ENCODE assay signal across 30 mouse cellular contexts in the genomic region with DNA sequence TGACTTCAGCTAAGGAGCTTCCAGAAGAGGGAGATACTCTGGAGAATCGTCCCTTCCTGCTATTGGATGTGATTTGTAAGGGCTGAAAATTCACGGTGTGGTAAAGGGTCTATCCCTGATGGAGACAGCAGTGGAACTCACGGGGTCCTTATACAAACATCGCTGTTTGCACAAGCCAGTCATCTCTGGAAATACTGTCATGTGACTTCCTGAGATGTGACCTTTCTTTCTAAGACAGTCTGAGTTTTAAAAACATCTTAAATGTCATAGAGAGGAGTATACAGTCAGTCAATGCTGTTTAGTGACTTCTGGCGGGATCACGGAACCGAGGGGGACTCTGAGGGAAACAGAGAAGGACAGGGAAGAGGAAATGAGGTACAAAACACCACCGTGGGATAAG. TPM values are rescaled to one million over a fixed set of nuclear protein-coding genes. Genes with fewer than 3 reads are reported as not detected.
DNase-seq lines count a peak whose midpoint lies in the region; ATAC-seq and TF ChIP-seq lines count a peak whose summit lies in the region.
"Had no signal": no experiment of that assay in that cellular context is flagged by ENCODE, and none has a peak within 500 bp of the region (broad histone marks: within the 10 kb centered on the region; RNA-seq: fewer than 3 reads in every experiment).

No protein-coding gene starts in this region.

- H3K4me3 ChIP-seq in forebrain, postnatal 0 days (ENCODE audit: low read depth, low read length) = no peak overlapping the region
- H3K4me3 ChIP-seq: embryonic facial prominence, embryonic 12.5 days; embryonic facial prominence, embryonic 15.5 days; heart, embryonic 12.5 days; heart, embryonic 15.5 days; hindbrain, embryonic 10.5 days; hindbrain, embryonic 13.5 days; intestine, embryonic 15.5 days had no signal

- ATAC-seq in CD4-positive, CD25-positive, alpha-beta regulatory T cell, adult 4 months = peak; percentile 86
- no peak for ATAC-seq in forebrain, postnatal 0 days
- ATAC-seq: forebrain, embryonic 14.5 days; hindbrain, postnatal 0 days; intestine, embryonic 15.5 days had no signal

- 86% methylated on average over 8 of the region's 8 CpGs for WGBS in forebrain, postnatal 0 days

- no peak overlapping the region for H3K9ac ChIP-seq in forebrain, postnatal 0 days
- H3K9ac ChIP-seq: embryonic facial prominence, embryonic 12.5 days; embryonic facial prominence, embryonic 15.5 days; heart, embryonic 12.5 days; heart, embryonic 15.5 days; hindbrain, embryonic 13.5 days; intestine, embryonic 15.5 days had no signal

- H3K27me3 ChIP-seq in forebrain, postnatal 0 days (ENCODE audit: insufficient read depth, low read length) = no peaks in the 10 kb centered on the region
- H3K27me3 ChIP-seq: embryonic facial prominence, embryonic 12.5 days; embryonic facial prominence, embryonic 15.5 days; heart, embryonic 12.5 days; heart, embryonic 15.5 days; hindbrain, embryonic 13.5 days; intestine, embryonic 15.5 days had no signal

- H3K4me1 ChIP-seq in forebrain, postnatal 0 days (ENCODE audit: insufficient read depth) = no peaks in the 10 kb centered on the region
- H3K4me1 ChIP-seq: embryonic facial prominence, embryonic 12.5 days; embryonic facial prominence, embryonic 15.5 days; hindbrain, embryonic 13.5 days; intestine, embryonic 15.5 days had no signal

- no peak for TF ChIP-seq CTCF in brain, embryonic 14.5 days (IDR thresholded peaks at IDR 0.05; ENCODE audit: borderline replicate concordance, extremely low read depth, insufficient read depth, insufficient read length)
- no peak for TF ChIP-seq CTCF in forebrain, postnatal 0 days (IDR thresholded peaks at IDR 0.05; ENCODE audit: low read depth)

- H3K4me2 ChIP-seq in forebrain, postnatal 0 days (ENCODE audit: low read depth) = no peak overlapping the region
- H3K4me2 ChIP-seq: embryonic facial prominence, embryonic 12.5 days; embryonic facial prominence, embryonic 15.5 days; heart, embryonic 12.5 days; heart, embryonic 15.5 days; hindbrain, embryonic 13.5 days; intestine, embryonic 15.5 days had no signal

- H3K9me3 ChIP-seq in forebrain, postnatal 0 days (ENCODE audit: low read length) = no peaks in the 10 kb centered on the region
- H3K9me3 ChIP-seq: embryonic facial prominence, embryonic 12.5 days; embryonic facial prominence, embryonic 15.5 days; heart, embryonic 12.5 days; heart, embryonic 15.5 days; hindbrain, embryonic 10.5 days; hindbrain, embryonic 13.5 days; intestine, embryonic 15.5 days had no signal

- TF ChIP-seq POLR2A in brain, embryonic 14.5 days (IDR thresholded peaks at IDR 0.05; ENCODE audit: borderline replicate concordance, extremely low read depth, insufficient read depth, insufficient read length, poor library complexity, severe bottlenecking) = no peak

- DNase-seq in embryo, embryonic 10.5 days (ENCODE audit: low spot score) = peak; percentile 14
- no peak for DNase-seq in embryo, embryonic 10 days (ENCODE audit: low spot score)
- peak; percentile 1 for DNase-seq in brain, embryonic 14.5 days (ENCODE audit: low read depth)
- peak; percentile 6 for DNase-seq in naive thymus-derived CD4-positive, alpha-beta T cell, adult 2 months (ENCODE audit: low read depth)
- no peak for DNase-seq in kidney, postnatal 25 days
- DNase-seq in forebrain, postnatal 0 days = no peak
- DNase-seq in ovary, postnatal 36 days (ENCODE audit: low spot score) = no peak
- DNase-seq: adrenal gland, adult 8-10 months; adrenal gland, postnatal 25 days; cerebellum, adult 18-20 months; cerebellum, adult 9-10 months; cerebellum, postnatal 14 days; gastrocnemius, postnatal 10 days; gastrocnemius, postnatal 36 days; heart, postnatal 10 days; heart, postnatal 36 days had no signal

- no peaks in the 10 kb centered on the region for H3K36me3 ChIP-seq in forebrain, postnatal 0 days (ENCODE audit: insufficient read depth)
- H3K36me3 ChIP-seq: embryonic facial prominence, embryonic 12.5 days; embryonic facial prominence, embryonic 15.5 days; heart, embryonic 12.5 days; heart, embryonic 15.5 days; hindbrain, embryonic 10.5 days; hindbrain, embryonic 13.5 days; intestine, embryonic 15.5 days had no signal

- no peak overlapping the region for H3K27ac ChIP-seq in forebrain, postnatal 0 days (ENCODE audit: low read depth, low read length)
- H3K27ac ChIP-seq: embryonic facial prominence, embryonic 12.5 days; embryonic facial prominence, embryonic 15.5 days; heart, embryonic 15.5 days; hindbrain, embryonic 10.5 days; hindbrain, embryonic 13.5 days; hindbrain, postnatal 0 days; intestine, embryonic 15.5 days had no signal

RNA-seq across cellular contexts. Expression of gene Gsta1, which starts 7.8 kb away (rescaled TPM):
- polyA plus RNA-seq in CD4-positive, CD25-positive, alpha-beta regulatory T cell, adult 4 months (2017; shearing (Covaris generic)) = not detected
- 0.19 TPM in 1 of 2 replicates, not detected in the other for polyA plus RNA-seq in brain, embryonic 14.5 days (2012; rRNA removed)
- not detected in 2 replicates for total RNA-seq in forebrain, postnatal 0 days (2014; rRNA removed)
- polyA plus RNA-seq in forebrain, postnatal 0 days (2015; fragmentation: Nextera tagmentation; extraction: Ambion mirVana) = not detected in 2 replicates
- total RNA-seq: gastrocnemius, adult 18-20 months; gastrocnemius, postnatal 10 days; gastrocnemius, postnatal 36 days; granulocyte monocyte progenitor cell, adult 5-6 weeks; hindbrain, postnatal 0 days; MEL had no signal
- polyA plus RNA-seq: embryonic facial prominence, embryonic 12.5 days; forebrain, embryonic 11.5 days; forebrain, embryonic 14.5 days; heart, embryonic 12.5 days; heart, embryonic 15.5 days; hindbrain, embryonic 10.5 days; hindbrain, embryonic 13.5 days; hindbrain, postnatal 0 days had no signal

RNA-seq across cellular contexts. Expression of gene Gm3776, which starts 34.3 kb away (rescaled TPM):
- not detected for polyA plus RNA-seq in CD4-positive, CD25-positive, alpha-beta regulatory T cell, adult 4 months (2017; shearing (Covaris generic))
- not detected in 2 replicates for polyA plus RNA-seq in brain, embryonic 14.5 days (2012; rRNA removed)
- total RNA-seq in forebrain, postnatal 0 days (2014; rRNA removed) = not detected in 2 replicates
- polyA plus RNA-seq in forebrain, postnatal 0 days (2015; fragmentation: Nextera tagmentation; extraction: Ambion mirVana) = 0.23 TPM in 1 of 2 replicates, not detected in the other
- total RNA-seq: adrenal gland, adult 8-10 months; adrenal gland, postnatal 25 days; gastrocnemius, postnatal 10 days; gastrocnemius, postnatal 36 days; granulocyte monocyte progenitor cell, adult 5-6 weeks; heart, postnatal 10 days; hindbrain, postnatal 0 days; MEL had no signal
- polyA plus RNA-seq: forebrain, embryonic 11.5 days; forebrain, embryonic 14.5 days; heart, embryonic 12.5 days; heart, embryonic 15.5 days; hindbrain, embryonic 10.5 days; hindbrain, embryonic 13.5 days; hindbrain, postnatal 0 days had no signal

RNA-seq across cellular contexts. Expression of gene Gsta4, which starts 40.0 kb away (rescaled TPM):
- polyA plus RNA-seq in CD4-positive, CD25-positive, alpha-beta regulatory T cell, adult 4 months (2017; shearing (Covaris generic)) = 10 to 100 TPM; 64.6 to 66.5 TPM
- 10.6 and 14.7 TPM in 2 replicates for polyA plus RNA-seq in brain, embryonic 14.5 days (2012; rRNA removed)
- total RNA-seq in forebrain, postnatal 0 days (2014; rRNA removed) = 12.6 and 14.8 TPM in 2 replicates
- 28.8 and 31.0 TPM in 2 replicates for polyA plus RNA-seq in forebrain, postnatal 0 days (2015; fragmentation: Nextera tagmentation; extraction: Ambion mirVana)

Comparison
In these comparisons a context has a peak if more than half of its experiments do, and no peak if none do; other contexts are left out.
1. DNase-seq: peak in embryo, embryonic 10.5 days (single experiment), brain, embryonic 14.5 days (single experiment) and naive thymus-derived CD4-positive, alpha-beta T cell, adult 2 months (single experiment); none in embryo, embryonic 10 days (single experiment), kidney, postnatal 25 days (0 of 2), forebrain, postnatal 0 days (single experiment) and ovary, postnatal 36 days (single experiment).